Mouse (Mus musculus): ENCODE measurements at regions not wholly inside any gene's neighbourhood (a gene's known extent, or its start where the extent isn't known, plus 50 kb on each side); places are given as distances from the start of the nearest gene placed in this dataset.

GRCm38 (mm10) chr1:22901018-22901625 lies 95.3 kb upstream of the Rims1 start:
- Histone ChIP-seq H3K27ac (ENCODE audit: control insufficient read depth, low read depth, low read length) (no peak overlapping the region), H3K4me3 (ENCODE audit: control insufficient read depth in 1 of 2, insufficient read depth in 1 of 2, low read depth in 2 of 2, low read length in 2 of 2) (no peak overlapping the region), H3K79me2 (ENCODE audit: control insufficient read depth, insufficient read depth, low read length, poor library complexity) (no peaks in the 10 kb centered on the region), H3K4me1 (ENCODE audit: control insufficient read depth in 1 of 2, insufficient read depth in 2 of 2, low read length in 2 of 2) (no peaks in the 10 kb centered on the region), H3K9ac (ENCODE audit: control insufficient read depth, low read depth, low read length, poor library complexity, severe bottlenecking) (no peak overlapping the region), H3K36me3 (ENCODE audit: control insufficient read depth in 1 of 2, insufficient read depth in 2 of 2, low read length in 2 of 2) (no peaks in the 10 kb centered on the region), H3K27me3 (ENCODE audit: control insufficient read depth in 1 of 2, insufficient read depth in 2 of 2, low read length in 2 of 2) (no peaks in the 10 kb centered on the region), H3K9me3 (replicated peaks; ENCODE audit: insufficient read depth, low read length) (no peaks in the 10 kb centered on the region)
- TF ChIP-seq ZMIZ1 (IDR thresholded peaks at IDR 0.05; ENCODE audit: low read depth, low read length) (no peak), HCFC1 (IDR thresholded peaks at IDR 0.05; ENCODE audit: low read depth, low read length) (no peak), SIN3A (IDR thresholded peaks at IDR 0.05; ENCODE audit: low read length) (no peak), ZKSCAN1 (IDR thresholded peaks at IDR 0.05; ENCODE audit: low read depth, low read length) (no peak), CHD1 (IDR thresholded peaks at IDR 0.05; ENCODE audit: low read depth, low read length) (no peak), RAD21 (IDR thresholded peaks at IDR 0.05; ENCODE audit: low read depth, low read length) (no peak), MAX (IDR thresholded peaks at IDR 0.05; ENCODE audit: low read length) (no peak), POLR2A (IDR thresholded peaks at IDR 0.05; ENCODE audit: control insufficient read depth in 1 of 2, insufficient read depth in 1 of 2, low read depth in 1 of 2, low read length in 2 of 2, poor library complexity in 1 of 2) (no peak), ZC3H11A (IDR thresholded peaks at IDR 0.05; ENCODE audit: low read depth, low read length) (no peak), MYC (IDR thresholded peaks at IDR 0.05; ENCODE audit: low read depth, low read length) (no peak), USF2 (IDR thresholded peaks at IDR 0.05; ENCODE audit: borderline replicate concordance in 1 of 2, insufficient read depth in 1 of 2, low read depth in 1 of 2, low read length in 2 of 2) (no peak), CTCF (IDR thresholded peaks at IDR 0.05 in 2 of 3, conservative IDR thresholded peaks at IDR 0.05 in 1 of 3; ENCODE audit: control insufficient read depth in 1 of 3, insufficient read depth in 1 of 3, low read depth in 2 of 3, low read length in 3 of 3, poor library complexity in 1 of 3, severe bottlenecking in 1 of 3) (no peak), BHLHE40 (IDR thresholded peaks at IDR 0.05; ENCODE audit: borderline replicate concordance, low read depth, low read length) (no peak), ELF1 (IDR thresholded peaks at IDR 0.05; ENCODE audit: low read depth, low read length) (no peak), MXI1 (IDR thresholded peaks at IDR 0.05; ENCODE audit: low read depth, low read length) (no peak), NRF1 (IDR thresholded peaks at IDR 0.05; ENCODE audit: insufficient read depth, low read depth, low read length, poor library complexity, severe bottlenecking) (no peak), POLR2AphosphoS5 (IDR thresholded peaks at IDR 0.05; ENCODE audit: borderline replicate concordance, low read depth, low read length) (no peak), UBTF (IDR thresholded peaks at IDR 0.05; ENCODE audit: borderline replicate concordance, insufficient read depth, low read depth, low read length) (no peak), NELFE (IDR thresholded peaks at IDR 0.05; ENCODE audit: low read depth, low read length) (no peak)
- no peak for DNase-seq (ENCODE audit: low read depth, low spot score)

GRCm38 (mm10) chr1:22895099-22895498 lies 89.3 kb upstream of the Rims1 start:
- Histone ChIP-seq H3K27ac (ENCODE audit: control insufficient read depth, low read depth, low read length) (no peak overlapping the region), H3K9me3 (replicated peaks; ENCODE audit: insufficient read depth, low read length) (no peaks in the 10 kb centered on the region), H3K4me1 (ENCODE audit: control insufficient read depth in 1 of 2, insufficient read depth in 2 of 2, low read length in 2 of 2) (no peaks in the 10 kb centered on the region), H3K4me3 (ENCODE audit: control insufficient read depth in 1 of 2, insufficient read depth in 1 of 2, low read depth in 2 of 2, low read length in 2 of 2) (no peak overlapping the region), H3K36me3 (ENCODE audit: control insufficient read depth in 1 of 2, insufficient read depth in 2 of 2, low read length in 2 of 2) (no peaks in the 10 kb centered on the region), H3K9ac (ENCODE audit: control insufficient read depth, low read depth, low read length, poor library complexity, severe bottlenecking) (no peak overlapping the region), H3K27me3 (ENCODE audit: control insufficient read depth in 1 of 2, insufficient read depth in 2 of 2, low read length in 2 of 2) (no peaks in the 10 kb centered on the region), H3K79me2 (ENCODE audit: control insufficient read depth, insufficient read depth, low read length, poor library complexity) (no peaks in the 10 kb centered on the region)
- TF ChIP-seq ZKSCAN1 (IDR thresholded peaks at IDR 0.05; ENCODE audit: low read depth, low read length) (no peak), KAT2A (conservative IDR thresholded peaks at IDR 0.05; ENCODE audit: low read depth, low read length) (no peak), CTCF (IDR thresholded peaks at IDR 0.05 in 2 of 3, conservative IDR thresholded peaks at IDR 0.05 in 1 of 3; ENCODE audit: control insufficient read depth in 1 of 3, insufficient read depth in 1 of 3, low read depth in 2 of 3, low read length in 3 of 3, poor library complexity in 1 of 3, severe bottlenecking in 1 of 3) (no peak), MAFK (IDR thresholded peaks at IDR 0.05; ENCODE audit: borderline replicate concordance, low read depth, low read length) (no peak), NELFE (IDR thresholded peaks at IDR 0.05; ENCODE audit: low read depth, low read length) (no peak), SMC3 (IDR thresholded peaks at IDR 0.05; ENCODE audit: low read depth, low read length) (no peak), NRF1 (IDR thresholded peaks at IDR 0.05; ENCODE audit: insufficient read depth, low read depth, low read length, poor library complexity, severe bottlenecking) (no peak), USF2 (IDR thresholded peaks at IDR 0.05; ENCODE audit: borderline replicate concordance in 1 of 2, insufficient read depth in 1 of 2, low read depth in 1 of 2, low read length in 2 of 2) (no peak), GABPA (IDR thresholded peaks at IDR 0.05; ENCODE audit: low read depth, low read length) (no peak), MAX (IDR thresholded peaks at IDR 0.05; ENCODE audit: low read length) (no peak), CHD2 (IDR thresholded peaks at IDR 0.05; ENCODE audit: low read length) (no peak), E2F4 (IDR thresholded peaks at IDR 0.05; ENCODE audit: borderline replicate concordance, low read depth, low read length) (no peak)
- DNase-seq (ENCODE audit: low read depth, low spot score) = no peak

All from MEL (cell line).